Mouse (Mus musculus): Measurements from ENCODE around the gene Rassf4.
"Not testable (repeated sequence)": the region's sequence is repeated elsewhere in the genome, so short reads cannot be mapped to it uniquely, and the experiment has no call there.

The Rassf4 gene

GRCm38 (mm10) chr6:116635251-116636180, 38.2 kb downstream of the Rassf4 start:
- no peak for DNase-seq

- no peak for DNase-seq
Observed at GRCm38 (mm10) chr6:116633741-116634695, 39.7 kb downstream of the Rassf4 start.

GRCm38 (mm10) chr6:116632129-116632528, 41.6 kb downstream of the Rassf4 start:
- peak; percentile 69 to 70 for DNase-seq

GRCm38 (mm10) chr6:116629766-116630165, 44.0 kb downstream of the Rassf4 start:
- DNase-seq: no peak

GRCm38 (mm10) chr6:116628539-116629171, 45.1 kb downstream of the Rassf4 start, which contains the start of gene Zfp422:
TSS of gene Zfp422 (minus strand) at chr6:116628999.
- DNase-seq: peak; percentile 63 to 81

- DNase-seq: no peak
Observed at GRCm38 (mm10) chr6:116628095-116628494, 45.7 kb downstream of the Rassf4 start.

- not testable (repeated sequence) for DNase-seq
Observed at GRCm38 (mm10) chr6:116626417-116626816, 47.3 kb downstream of the Rassf4 start.

- no peak for DNase-seq
Observed at GRCm38 (mm10) chr6:116621318-116622023, 52.3 kb downstream of the Rassf4 start.

GRCm38 (mm10) chr6:116618073-116618472, 55.7 kb downstream of the Rassf4 start:
- DNase-seq: no peak

GRCm38 (mm10) chr6:116615719-116616118, 58.0 kb downstream of the Rassf4 start:
- DNase-seq: no peak

GRCm38 (mm10) chr6:116607230-116607629, 66.5 kb downstream of the Rassf4 start:
- no peak for DNase-seq

GRCm38 (mm10) chr6:116600969-116601368, 72.8 kb downstream of the Rassf4 start:
- DNase-seq: not testable (repeated sequence)

GRCm38 (mm10) chr6:116584095-116584494, 89.7 kb downstream of the Rassf4 start, which contains the start of gene Olfr215:
TSS of gene Olfr215 (minus strand) at chr6:116584195.
- no peak for DNase-seq
